Mouse (Mus musculus) brain, embryonic 18.5 days (tissue): ENCODE data around the gene Luzp1.

Experiments
- DNase-seq: peaks from one replicate; pipeline ENCODE4 v3.0.0-alpha.2; 2012; ENCODE audit warnings: low read depth, low spot score

The Luzp1 gene

GRCm38 (mm10) chr4:136462086-136462838, 7.3 kb upstream of the Luzp1 start, which contains the start of gene 6030445D17Rik:
6030445D17Rik (plus strand) TSS chr4:136462250.
- DNase-seq = no peak

GRCm38 (mm10) chr4:136462839-136463178, 6.8 kb upstream of the Luzp1 start:
- DNase-seq = no peak

- no peak for DNase-seq
These were observed 6.1 kb upstream of the Luzp1 start for GRCm38 (mm10) chr4:136463436-136463835.

- no peak for DNase-seq
These were observed 3.3 kb upstream of the Luzp1 start for GRCm38 (mm10) chr4:136466226-136466625.

- no peak for DNase-seq
These were observed 821 bp upstream of the Luzp1 start for GRCm38 (mm10) chr4:136468553-136469327.

GRCm38 (mm10) chr4:136469941-136470346, 383 bp downstream of the Luzp1 start:
- no peak for DNase-seq

- DNase-seq = no peak
These were observed 948 bp downstream of the Luzp1 start for GRCm38 (mm10) chr4:136470347-136471071.

- DNase-seq = no peak
These were observed 7.1 kb downstream of the Luzp1 start for GRCm38 (mm10) chr4:136476692-136477091.

- no peak for DNase-seq
These were observed 17.0 kb downstream of the Luzp1 start for GRCm38 (mm10) chr4:136486549-136486948.

GRCm38 (mm10) chr4:136495993-136496392, 26.4 kb downstream of the Luzp1 start:
- DNase-seq = no peak

- no peak for DNase-seq
These were observed 36.1 kb downstream of the Luzp1 start for GRCm38 (mm10) chr4:136505426-136506215.

- DNase-seq = no peak
These were observed 40.3 kb downstream of the Luzp1 start for GRCm38 (mm10) chr4:136509857-136510256.

GRCm38 (mm10) chr4:136511708-136512107, 42.1 kb downstream of the Luzp1 start:
- no peak for DNase-seq

GRCm38 (mm10) chr4:136512905-136513304, 43.3 kb downstream of the Luzp1 start:
- DNase-seq = no peak

GRCm38 (mm10) chr4:136518141-136518540, 48.6 kb downstream of the Luzp1 start:
- no peak for DNase-seq

- no peak for DNase-seq
These were observed 49.0 kb downstream of the Luzp1 start for GRCm38 (mm10) chr4:136518576-136518975.

GRCm38 (mm10) chr4:136519866-136520265, 50.3 kb downstream of the Luzp1 start:
- no peak for DNase-seq

- DNase-seq = no peak
These were observed 52.3 kb downstream of the Luzp1 start for GRCm38 (mm10) chr4:136521898-136522297.

GRCm38 (mm10) chr4:136524309-136524708, 54.7 kb downstream of the Luzp1 start:
- DNase-seq = no peak

- DNase-seq = peak; percentile 51
These were observed 56.9 kb downstream of the Luzp1 start for GRCm38 (mm10) chr4:136526412-136526811.

- no peak for DNase-seq
These were observed 75.6 kb downstream of the Luzp1 start for GRCm38 (mm10) chr4:136545151-136545550.
